Mouse (Mus musculus) myocyte (in vitro differentiated cells): ENCODE results near the gene Galnt14.

Experiments
- CEBPB ChIP-seq: IDR thresholded peaks from 2 replicates; pipeline ENCODE4 v1.6.1; 2011; ENCODE audit warnings: mild to moderate bottlenecking, moderate library complexity; ENCODE audit not compliant: poor library complexity, insufficient read depth, severe bottlenecking
- E2F4 ChIP-seq: IDR thresholded peaks from one replicate; pipeline ENCODE4 v1.6.1; 2011; ENCODE audit warnings: mild to moderate bottlenecking, control low read depth, moderate library complexity; ENCODE audit not compliant: insufficient read depth
- MAX ChIP-seq: IDR thresholded peaks from one replicate; pipeline ENCODE4 v1.6.1; 2011; ENCODE audit warnings: low read depth, mild to moderate bottlenecking, control low read depth
- MYOG ChIP-seq, 3 experiments: IDR thresholded peaks; one replicate each; pipeline ENCODE4 v1.6.1; 2011; ENCODE audit warnings: control low read depth in 2 of 3, low read depth in 2 of 3, mild to moderate bottlenecking in 2 of 3; ENCODE audit not compliant: insufficient read length in 2 of 3, control insufficient read depth in 1 of 3, insufficient read depth in 1 of 3
- POLR2A ChIP-seq: IDR thresholded peaks from one replicate; pipeline ENCODE4 v1.6.1; 2011; ENCODE audit warnings: low read depth, mild to moderate bottlenecking, control low read depth, moderate library complexity; ENCODE audit not compliant: insufficient read length
- POLR2AphosphoS2 ChIP-seq: IDR thresholded peaks from one replicate; pipeline ENCODE4 v1.6.1; 2011; ENCODE audit warnings: low read depth, control low read depth; ENCODE audit not compliant: insufficient read length
- SRF ChIP-seq: IDR thresholded peaks from one replicate; pipeline ENCODE4 v1.6.1; 2011; ENCODE audit warnings: low read depth; ENCODE audit not compliant: control insufficient read depth, insufficient read length
- TCF12 ChIP-seq: IDR thresholded peaks from one replicate; pipeline ENCODE4 v1.6.1; 2011; ENCODE audit warnings: mild to moderate bottlenecking, control low read depth; ENCODE audit not compliant: poor library complexity, insufficient read depth, severe bottlenecking
- TCF3 ChIP-seq: IDR thresholded peaks from one replicate; pipeline ENCODE4 v1.6.1; 2011; ENCODE audit warnings: low read depth, control low read depth; ENCODE audit not compliant: insufficient read length
- USF1 ChIP-seq: IDR thresholded peaks from one replicate; pipeline ENCODE4 v1.6.1; 2011; ENCODE audit warnings: low read depth, mild to moderate bottlenecking, control low read depth, moderate library complexity

- TF ChIP-seq POLR2A (no peak), CEBPB (no peak), USF1 (no peak), E2F4 (no peak), MAX (no peak), TCF3 (no peak), MYOG (IDR thresholded peaks at IDR 0.05; ENCODE audit: control insufficient read depth in 1 of 3, insufficient read depth in 1 of 3, insufficient read length in 2 of 3, low read depth in 2 of 3) (no peak), POLR2AphosphoS2 (no peak), TCF12 (no peak), SRF (no peak)
Measured at GRCm38 (mm10) chr17:73709131-73710041, 867 bp downstream of the Galnt14 start.
